Mouse (Mus musculus) olfactory bulb, adult 2 months (tissue): ENCODE results near the gene Klhdc10.

Source experiments
- CTCF ChIP-seq: fragments of 200-500 bp; IDR thresholded peaks from 2 replicates; pipeline ENCODE4 v1.5.1; 2012; ENCODE audit warnings: low read depth, mild to moderate bottlenecking, low read length, moderate library complexity; ENCODE audit not compliant: insufficient read depth
- POLR2A ChIP-seq: fragments of 200-500 bp; IDR thresholded peaks from 2 replicates; pipeline ENCODE4 v1.6.1; 2012; ENCODE audit warnings: mild to moderate bottlenecking, low read depth, low read length, moderate library complexity; ENCODE audit not compliant: insufficient read depth

DNA sequence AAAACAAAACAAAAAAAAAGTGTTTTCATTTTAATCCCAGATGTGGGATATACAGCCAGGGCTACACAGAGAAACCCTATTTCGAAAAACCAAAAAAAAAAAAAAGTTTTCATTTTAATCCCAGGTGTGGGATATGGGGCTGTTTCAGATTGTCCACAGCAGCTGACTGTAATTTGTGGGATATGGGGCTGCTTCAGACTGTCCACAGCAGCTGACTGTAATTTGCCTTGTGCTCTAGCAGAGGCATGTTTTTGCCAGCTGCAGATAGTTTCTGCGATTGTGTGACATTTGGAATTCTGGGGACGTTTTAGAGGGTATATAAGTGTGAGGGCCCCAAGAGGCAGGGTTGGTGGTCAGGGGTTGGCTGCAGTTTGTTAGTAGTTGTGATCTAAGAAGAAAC lies 70.0 kb downstream of the Klhdc10 start:
- no peak for TF ChIP-seq CTCF
- no peak for TF ChIP-seq POLR2A
